Mouse (Mus musculus): Measurements from ENCODE around the gene Oasl2. TPM values are rescaled to one million over a fixed set of nuclear protein-coding genes. Genes with fewer than 3 reads are reported as not detected.
"Not testable (repeated sequence)": the region's sequence is repeated elsewhere in the genome, so short reads cannot be mapped to it uniquely, and the experiment has no call there.

Gene Oasl2
- polyA plus RNA-seq, 1 experiment from 2014 or later, result 1.2 TPM

GRCm38 (mm10) chr5:114921551-114922365, 25.0 kb downstream of the Oasl2 start:
- Histone ChIP-seq H3K9me3 (no peaks in the 10 kb centered on the region), H3K27me3 (ENCODE audit: insufficient read depth, poor library complexity, severe bottlenecking) (no peaks in the 10 kb centered on the region), H3K36me3 (no peaks in the 10 kb centered on the region), H3K4me1 (replicated peaks) (peaks cover 10% of the 10 kb centered on the region; the same call in 1 of the 2 replicates), H3K4me3 (no peak overlapping the region), H3K27ac (no peak overlapping the region)
- no peak for DNase-seq (ENCODE audit: low spot score)
- WGBS, result 82% methylated on average over 19 of the region's 19 CpGs

GRCm38 (mm10) chr5:114922366-114922731, 25.6 kb downstream of the Oasl2 start:
- Histone ChIP-seq H3K36me3 (no peaks in the 10 kb centered on the region), H3K4me3 (no peak overlapping the region), H3K4me1 (replicated peaks) (peaks cover 10% of the 10 kb centered on the region; the same call in 1 of the 2 replicates), H3K27ac (no peak overlapping the region), H3K9me3 (no peaks in the 10 kb centered on the region), H3K27me3 (ENCODE audit: insufficient read depth, poor library complexity, severe bottlenecking) (no peaks in the 10 kb centered on the region)
- WGBS, result 68% methylated on average over 10 of the region's 10 CpGs
- DNase-seq (ENCODE audit: low spot score), result no peak

- Histone ChIP-seq H3K4me3 (no peak within 1 kb of the TSS), H3K4me1 (replicated peaks) (peaks cover 10% of the 10 kb centered on the region; the same call in 1 of the 2 replicates), H3K36me3 (no peaks in the 10 kb centered on the region), H3K27ac (no peak within 1 kb of the TSS), H3K9me3 (no peaks in the 10 kb centered on the region), H3K27me3 (ENCODE audit: insufficient read depth, poor library complexity, severe bottlenecking) (no peaks in the 10 kb centered on the region)
- no peak for DNase-seq (ENCODE audit: low spot score)
- 72% methylated on average over 15 of the region's 15 CpGs for WGBS
Observed at GRCm38 (mm10) chr5:114922998-114923473, 26.3 kb downstream of the Oasl2 start, which contains the start of gene Oasl1. Oasl1 (plus strand) TSS chr5:114923240.

- no peak for DNase-seq (ENCODE audit: low spot score)
- Histone ChIP-seq H3K4me3 (no peak overlapping the region), H3K36me3 (no peaks in the 10 kb centered on the region), H3K9me3 (no peaks in the 10 kb centered on the region), H3K27ac (no peak overlapping the region), H3K4me1 (replicated peaks) (peaks cover 10% of the 10 kb centered on the region; the same call in 1 of the 2 replicates), H3K27me3 (ENCODE audit: insufficient read depth, poor library complexity, severe bottlenecking) (no peaks in the 10 kb centered on the region)
- WGBS, result 65% methylated on average over 1 of the region's 1 CpGs
Observed at GRCm38 (mm10) chr5:114926153-114926684, 29.5 kb downstream of the Oasl2 start.

GRCm38 (mm10) chr5:114926753-114927152, 30.0 kb downstream of the Oasl2 start:
- peaks cover 10% of the 10 kb centered on the region; the same call in 1 of the 2 replicates for H3K4me1 ChIP-seq (replicated peaks)
- H3K27ac ChIP-seq, result no peak overlapping the region
- no peaks in the 10 kb centered on the region for H3K36me3 ChIP-seq
- H3K9me3 ChIP-seq, result no peaks in the 10 kb centered on the region
- DNase-seq (ENCODE audit: low spot score), result no peak
- WGBS, result 79% methylated on average over 9 of the region's 9 CpGs
- H3K27me3 ChIP-seq (ENCODE audit: insufficient read depth, poor library complexity, severe bottlenecking), result no peaks in the 10 kb centered on the region
- no peak overlapping the region for H3K4me3 ChIP-seq

GRCm38 (mm10) chr5:114931626-114932025, 34.9 kb downstream of the Oasl2 start:
- WGBS, result 66% methylated on average over 5 of the region's 5 CpGs

GRCm38 (mm10) chr5:114933206-114933605, 36.5 kb downstream of the Oasl2 start:
- Histone ChIP-seq H3K4me1 (replicated peaks) (peaks cover 21% of the 10 kb centered on the region; the same call in 1 of the 2 replicates), H3K9me3 (peaks cover 1% of the 10 kb centered on the region; the same call in 1 of the 2 replicates), H3K27me3 (ENCODE audit: insufficient read depth, poor library complexity, severe bottlenecking) (no peaks in the 10 kb centered on the region), H3K4me3 (no peak overlapping the region), H3K36me3 (no peaks in the 10 kb centered on the region), H3K27ac (no peak overlapping the region)
- WGBS, result 83% methylated on average over 8 of the region's 8 CpGs
- DNase-seq (ENCODE audit: low spot score), result no peak

More at GRCm38 (mm10) chr5:114931626-114932025, 34.9 kb downstream of the Oasl2 start:
- H3K27me3 ChIP-seq (ENCODE audit: insufficient read depth, poor library complexity, severe bottlenecking), result no peaks in the 10 kb centered on the region
- DNase-seq (ENCODE audit: low spot score), result no peak
- no peaks in the 10 kb centered on the region for H3K36me3 ChIP-seq
- no peak overlapping the region for H3K27ac ChIP-seq
- no peaks in the 10 kb centered on the region for H3K9me3 ChIP-seq
- peaks cover 14% of the 10 kb centered on the region; the same call in 1 of the 2 replicates for H3K4me1 ChIP-seq (replicated peaks)
- H3K4me3 ChIP-seq, result no peak overlapping the region

GRCm38 (mm10) chr5:114935838-114936237, 39.1 kb downstream of the Oasl2 start:
- 0 out of 2 replicates have a peak overlapping the region, but pooled peaks have one; percentile 35 for H3K27ac ChIP-seq
- H3K27me3 ChIP-seq (ENCODE audit: insufficient read depth, poor library complexity, severe bottlenecking), result no peaks in the 10 kb centered on the region
- peaks cover 7% of the 10 kb centered on the region; the same call in 1 of the 2 replicates for H3K9me3 ChIP-seq
- no peak overlapping the region for H3K4me3 ChIP-seq
- DNase-seq (ENCODE audit: low spot score), result peak; percentile 31
- no peaks in the 10 kb centered on the region for H3K36me3 ChIP-seq
- H3K4me1 ChIP-seq (replicated peaks), result peaks cover 21% of the 10 kb centered on the region; the same call in 1 of the 2 replicates
- WGBS, result 24% methylated on average over 3 of the region's 3 CpGs

- H3K4me3 ChIP-seq; H3K27me3 ChIP-seq (ENCODE audit: insufficient read depth, poor library complexity, severe bottlenecking); H3K27ac ChIP-seq; DNase-seq (ENCODE audit: low spot score); H3K9me3 ChIP-seq: not testable (repeated sequence)
- H3K36me3 ChIP-seq, result peaks cover 15% of the 10 kb centered on the region
- 52% methylated on average over 3 of the region's 3 CpGs for WGBS
- H3K4me1 ChIP-seq (replicated peaks), result peaks cover 29% of the 10 kb centered on the region
Observed at GRCm38 (mm10) chr5:114941138-114941537, 44.4 kb downstream of the Oasl2 start.

- peak; percentile 90 for DNase-seq (ENCODE audit: low spot score)
- Histone ChIP-seq H3K27ac (peak within 1 kb of the TSS; percentile 94), H3K27me3 (ENCODE audit: insufficient read depth, poor library complexity, severe bottlenecking) (no peaks in the 10 kb centered on the region), H3K4me3 (peak within 1 kb of the TSS; percentile 89), H3K9me3 (peaks cover 7% of the 10 kb centered on the region; the same call in 1 of the 2 replicates), H3K36me3 (peaks cover 26% of the 10 kb centered on the region), H3K4me1 (replicated peaks) (peaks cover 22% of the 10 kb centered on the region)
- WGBS, result 2% methylated on average over 39 of the region's 39 CpGs
Observed at GRCm38 (mm10) chr5:114942074-114942765, 45.5 kb downstream of the Oasl2 start, which contains the start of gene 2210016L21Rik. 2210016L21Rik (plus strand) TSS chr5:114942158.

- Histone ChIP-seq H3K27ac (peak overlapping the region; percentile 94), H3K4me3 (peak overlapping the region; percentile 89), H3K9me3 (peaks cover 7% of the 10 kb centered on the region; the same call in 1 of the 2 replicates), H3K36me3 (peaks cover 31% of the 10 kb centered on the region), H3K4me1 (replicated peaks) (peaks cover 20% of the 10 kb centered on the region), H3K27me3 (ENCODE audit: insufficient read depth, poor library complexity, severe bottlenecking) (no peaks in the 10 kb centered on the region)
- DNase-seq (ENCODE audit: low spot score), result no peak
- WGBS, result 51% methylated on average over 4 of the region's 4 CpGs
Observed at GRCm38 (mm10) chr5:114942766-114943130, 46.0 kb downstream of the Oasl2 start.

GRCm38 (mm10) chr5:114945072-114945471, 48.3 kb downstream of the Oasl2 start:
- Histone ChIP-seq H3K4me1 (replicated peaks) (peaks cover 30% of the 10 kb centered on the region), H3K4me3 (no peak overlapping the region), H3K27ac (no peak overlapping the region), H3K9me3 (no peaks in the 10 kb centered on the region), H3K27me3 (ENCODE audit: insufficient read depth, poor library complexity, severe bottlenecking) (no peaks in the 10 kb centered on the region), H3K36me3 (peaks cover 54% of the 10 kb centered on the region)
- 95% methylated on average over 10 of the region's 10 CpGs for WGBS
- no peak for DNase-seq (ENCODE audit: low spot score)
